Mouse (Mus musculus): ENCODE data around the gene Fgd2.

GRCm38 (mm10) chr17:29409800-29410343 is 49.2 kb downstream of the Fgd2 start:
- TF ChIP-seq CTCF (IDR thresholded peaks at IDR 0.05; ENCODE audit: control insufficient read depth, insufficient read depth, low read length) = no peak
- TF ChIP-seq POLR2A (IDR thresholded peaks at IDR 0.05; ENCODE audit: borderline replicate concordance, control insufficient read depth, low read depth, low read length) = no peak
